15 mouse cellular contexts compared by ENCODE assay signal in genomic region chr11:85258966-85259365, GRCm38 (mm10). TPM values are rescaled to one million over a fixed set of nuclear protein-coding genes. Genes with fewer than 3 reads are reported as not detected.
A peak's percentile ranks its signal among the peaks of the same experiment; 100 is the strongest.
DNase-seq lines count a peak whose midpoint lies in the region; ATAC-seq lines count a peak whose summit lies in the region.
"Had no signal": no experiment of that assay in that cellular context is flagged by ENCODE, and none has a peak within 500 bp of the region (broad histone marks: within the 10 kb centered on the region; RNA-seq: fewer than 3 reads in every experiment).

No protein-coding gene starts in this region.

- peaks cover 6% of the 10 kb centered on the region; the same call in 1 of the 2 replicates for H3K4me1 ChIP-seq in heart, embryonic 11.5 days (ENCODE audit: control insufficient read depth, insufficient read depth, low read length)
- H3K4me1 ChIP-seq in midbrain, embryonic 15.5 days: no peaks in the 10 kb centered on the region
- H3K4me1 ChIP-seq: hindbrain, embryonic 10.5 days; stomach, embryonic 15.5 days had no signal

- H3K9me3 ChIP-seq in heart, embryonic 11.5 days (replicated peaks; ENCODE audit: control insufficient read depth, low read length): no peaks in the 10 kb centered on the region
- H3K9me3 ChIP-seq in midbrain, embryonic 15.5 days: no peaks in the 10 kb centered on the region
- H3K9me3 ChIP-seq: hindbrain, embryonic 10.5 days; megakaryocyte, embryonic 14.5 days; stomach, embryonic 15.5 days had no signal

- H3K9ac ChIP-seq in heart, embryonic 11.5 days (ENCODE audit: low read depth, low read length): no peak overlapping the region
- no peak overlapping the region for H3K9ac ChIP-seq in midbrain, embryonic 15.5 days
- H3K9ac ChIP-seq: stomach, embryonic 15.5 days had no signal

- DNase-seq in heart, postnatal 36 days: peak; percentile 8
- peak; percentile 87 to 93 for DNase-seq in adrenal gland, adult (ENCODE audit: inconsistent age in 2 of 2, low spot score in 1 of 2)
- DNase-seq in adrenal gland, postnatal 10 days: peak; percentile 75
- DNase-seq in lung, postnatal 10 days: peak; percentile 18
- DNase-seq in layer of hippocampus, postnatal 25 days (ENCODE audit: extremely low spot score in 1 of 2, low spot score in 1 of 2): no peak
- DNase-seq in thymus, adult 18-20 months: no peak
- DNase-seq: cerebellum, adult 11 months; kidney, adult 18-20 months had no signal

- no peak overlapping the region for H3K4me2 ChIP-seq in heart, embryonic 11.5 days
- no peak overlapping the region for H3K4me2 ChIP-seq in midbrain, embryonic 15.5 days
- H3K4me2 ChIP-seq: stomach, embryonic 15.5 days had no signal

- whole genome bisulfite sequencing in heart, embryonic 11.5 days (ENCODE audit: insufficient replicate concordance): 85% methylated on average over 11 of the region's 11 CpGs
- WGBS in midbrain, embryonic 15.5 days: 92% methylated on average over 11 of the region's 11 CpGs

- no peaks in the 10 kb centered on the region for H3K36me3 ChIP-seq in heart, embryonic 11.5 days (ENCODE audit: control insufficient read depth, insufficient read depth, low read length)
- H3K36me3 ChIP-seq in midbrain, embryonic 15.5 days (replicated peaks): no peaks in the 10 kb centered on the region
- H3K36me3 ChIP-seq: hindbrain, embryonic 10.5 days; stomach, embryonic 15.5 days had no signal

- H3K27me3 ChIP-seq in heart, embryonic 11.5 days (ENCODE audit: control insufficient read depth, insufficient read depth, low read length): no peaks in the 10 kb centered on the region
- H3K27me3 ChIP-seq in midbrain, embryonic 15.5 days (replicated peaks): no peaks in the 10 kb centered on the region
- H3K27me3 ChIP-seq: stomach, embryonic 15.5 days had no signal

- no peak for ATAC-seq in heart, embryonic 11.5 days (replicated peaks; ENCODE audit: insufficient number of reproducible peaks, low FRiP score, low TSS enrichment)
- no peak for ATAC-seq in midbrain, embryonic 15.5 days (replicated peaks)
- ATAC-seq: CD4-positive, CD25-positive, alpha-beta regulatory T cell, adult 4 months had no signal

- intact Hi-C loops in heart, postnatal 36 days (cut with DNase I): no loop called here

- no peak overlapping the region for H3K27ac ChIP-seq in heart, embryonic 11.5 days (ENCODE audit: low read depth, low read length)
- no peak overlapping the region for H3K27ac ChIP-seq in midbrain, embryonic 15.5 days
- H3K27ac ChIP-seq: hindbrain, embryonic 10.5 days; left cerebral cortex, adult 2 months; stomach, embryonic 15.5 days had no signal

- no peak overlapping the region for H3K4me3 ChIP-seq in heart, embryonic 11.5 days (ENCODE audit: low read depth, low read length)
- H3K4me3 ChIP-seq in midbrain, embryonic 15.5 days: no peak overlapping the region
- H3K4me3 ChIP-seq: hindbrain, embryonic 10.5 days; left cerebral cortex, adult 2 months; megakaryocyte, embryonic 14.5 days; stomach, embryonic 15.5 days had no signal

RNA-seq across cellular contexts. Expression of gene Appbp2, which starts 24.0 kb away (rescaled TPM):
- total RNA-seq in heart, postnatal 36 days (2021): 10 to 100 TPM; 14.7 to 16.8 TPM
- polyA plus RNA-seq in heart, embryonic 11.5 days (2014; fragmentation: Nextera tagmentation; extraction: Ambion mirVana): 50.4 and 52.6 TPM in 2 replicates
- total RNA-seq in adrenal gland, postnatal 10 days (2021): 10 to 100 TPM; 40.5 to 41.1 TPM
- polyA plus RNA-seq in midbrain, embryonic 15.5 days (2015; fragmentation: Nextera tagmentation; extraction: Ambion mirVana): 44.9 and 45.7 TPM in 2 replicates
- total RNA-seq in layer of hippocampus, postnatal 25 days (2021): 10 to 100 TPM; 52.5 to 53.4 TPM

RNA-seq across cellular contexts. Expression of gene Ppm1d, which starts 52.1 kb away (rescaled TPM):
- total RNA-seq in heart, postnatal 36 days (2021): 10 to 100 TPM; 10.5 to 11.3 TPM
- 15.6 and 16.0 TPM in 2 replicates for polyA plus RNA-seq in heart, embryonic 11.5 days (2014; fragmentation: Nextera tagmentation; extraction: Ambion mirVana)
- total RNA-seq in adrenal gland, postnatal 10 days (2021): 10 to 100 TPM; 14.9 to 17.6 TPM
- 16.9 and 18.1 TPM in 2 replicates for polyA plus RNA-seq in midbrain, embryonic 15.5 days (2015; fragmentation: Nextera tagmentation; extraction: Ambion mirVana)
- total RNA-seq in layer of hippocampus, postnatal 25 days (2021): 10 to 100 TPM; 15.0 to 16.3 TPM

Comparison
In these comparisons a context has a peak if more than half of its experiments do, and no peak if none do; other contexts are left out.
1. DNase-seq: peak in heart, postnatal 36 days (2 of 2), adrenal gland, adult (2 of 2), adrenal gland, postnatal 10 days (single experiment) and lung, postnatal 10 days (single experiment); none in layer of hippocampus, postnatal 25 days (0 of 2) and thymus, adult 18-20 months (0 of 2).